Mouse (Mus musculus): Measurements from ENCODE around the gene Npcd. TPM values are rescaled to one million over a fixed set of nuclear protein-coding genes. Genes with fewer than 3 reads are reported as not detected.

Npcd gene
- polyA plus RNA-seq, 1 experiment, result not detected

DNA sequence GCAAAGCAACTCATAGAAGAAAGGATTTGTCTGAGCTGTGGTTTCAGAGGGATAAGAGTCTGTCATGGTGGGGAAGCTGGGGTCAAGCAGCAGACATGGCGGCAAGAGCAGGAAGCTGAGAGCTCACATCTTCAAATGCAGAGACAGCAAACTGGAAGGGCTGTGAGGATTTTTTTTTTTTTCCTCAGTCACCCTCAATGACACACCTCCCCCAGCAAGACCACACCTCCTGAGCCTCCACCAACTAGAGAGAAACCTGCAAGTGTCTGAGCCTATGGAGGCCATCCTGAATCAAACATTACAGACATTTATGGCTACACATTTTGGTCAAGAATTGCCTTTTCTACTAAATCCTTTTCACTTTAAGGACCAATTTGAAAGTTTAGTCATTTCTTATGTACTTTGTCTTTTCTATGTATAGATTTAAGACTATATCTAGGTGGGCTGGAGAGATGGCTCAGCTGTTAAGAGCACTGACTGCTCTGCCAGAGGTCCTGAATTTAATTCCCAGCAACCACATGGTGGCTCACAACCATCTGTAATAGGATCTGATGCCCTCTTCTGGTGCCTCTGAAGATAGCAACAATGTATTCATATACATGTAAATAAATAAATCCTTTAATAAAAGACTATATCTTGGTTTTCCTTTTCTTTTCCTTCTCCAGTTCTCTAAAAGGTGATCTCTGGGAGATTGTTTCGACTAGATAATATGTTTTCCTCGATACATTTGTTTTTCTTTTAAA is 33.4 kb upstream of the Npcd start:
- no peak for TF ChIP-seq CTCF (IDR thresholded peaks at IDR 0.05; ENCODE audit: borderline replicate concordance, insufficient read depth, low read length)
- TF ChIP-seq POLR2A (IDR thresholded peaks at IDR 0.05; ENCODE audit: low read depth, low read length), result no peak

DNA sequence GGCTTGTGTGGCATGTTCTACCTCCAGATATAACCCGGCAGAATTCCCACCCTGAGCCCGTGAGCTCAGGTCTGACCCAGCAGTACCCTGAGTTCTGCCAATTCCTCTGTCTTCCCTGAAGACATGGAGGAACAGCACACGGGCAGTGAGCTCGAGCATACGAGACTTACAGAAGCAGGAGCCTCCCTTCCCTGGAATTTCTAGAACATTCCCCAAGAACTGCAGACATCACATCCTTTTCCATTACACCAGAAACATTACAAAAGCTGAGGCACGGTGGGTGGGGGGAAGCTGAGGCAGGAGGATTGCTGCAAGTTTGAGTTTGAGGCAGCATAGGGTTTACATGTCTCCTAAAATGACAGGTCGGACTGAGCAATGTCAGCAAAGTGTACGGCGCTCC is 25.8 kb upstream of the Npcd start:
- no peak overlapping the region for H3K27ac ChIP-seq (ENCODE audit: insufficient read depth, low read length)
- H3K4me1 ChIP-seq (ENCODE audit: control insufficient read depth, insufficient read depth, low read length), result no peaks in the 10 kb centered on the region
- TF ChIP-seq POLR2A (IDR thresholded peaks at IDR 0.05; ENCODE audit: low read depth, low read length), result no peak
- TF ChIP-seq CTCF (IDR thresholded peaks at IDR 0.05; ENCODE audit: borderline replicate concordance, insufficient read depth, low read length), result no peak
- H3K4me3 ChIP-seq (ENCODE audit: insufficient read depth, low read length), result no peak overlapping the region

More for the DNA sequence above, 33.4 kb upstream of the Npcd start:
- no peak overlapping the region for H3K27ac ChIP-seq (ENCODE audit: insufficient read depth, low read length)
- no peaks in the 10 kb centered on the region for H3K4me1 ChIP-seq (ENCODE audit: control insufficient read depth, insufficient read depth, low read length)
- H3K4me3 ChIP-seq (ENCODE audit: insufficient read depth, low read length), result no peak overlapping the region

- H3K27ac ChIP-seq (ENCODE audit: insufficient read depth, low read length), result no peak overlapping the region
- TF ChIP-seq CTCF (IDR thresholded peaks at IDR 0.05; ENCODE audit: borderline replicate concordance, insufficient read depth, low read length) (no peak), POLR2A (IDR thresholded peaks at IDR 0.05; ENCODE audit: low read depth, low read length) (no peak)
- H3K4me3 ChIP-seq (ENCODE audit: insufficient read depth, low read length), result no peak overlapping the region
- H3K4me1 ChIP-seq (ENCODE audit: control insufficient read depth, insufficient read depth, low read length), result no peaks in the 10 kb centered on the region
Measured at GRCm38 (mm10) chr15:79858979-79859378, 24.9 kb upstream of the Npcd start.

GRCm38 (mm10) chr15:79850143-79850542 is 16.1 kb upstream of the Npcd start:
- no peak for TF ChIP-seq POLR2A (IDR thresholded peaks at IDR 0.05; ENCODE audit: low read depth, low read length)
- TF ChIP-seq CTCF (IDR thresholded peaks at IDR 0.05; ENCODE audit: borderline replicate concordance, insufficient read depth, low read length), result no peak
- no peak overlapping the region for H3K4me3 ChIP-seq (ENCODE audit: insufficient read depth, low read length)

DNA sequence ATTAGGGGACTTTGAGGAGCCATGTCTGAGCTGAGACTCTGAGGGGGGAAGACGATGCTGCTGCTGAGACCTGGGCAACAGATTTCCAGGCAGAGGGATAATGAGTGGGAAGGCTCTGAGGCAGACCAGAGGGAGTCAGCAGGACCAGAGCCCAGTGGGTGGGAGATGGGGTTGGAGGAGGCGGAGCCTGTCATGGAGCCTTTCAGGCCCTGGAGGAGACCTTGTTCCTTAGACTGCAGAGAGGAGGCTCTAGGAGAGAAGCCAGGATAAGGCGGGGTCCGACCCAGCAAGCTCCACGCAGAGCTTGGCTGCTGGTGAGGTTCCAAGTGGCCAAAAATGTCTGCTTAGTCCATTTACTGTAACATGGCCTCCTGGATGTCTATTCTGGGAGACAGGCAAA is 13.1 kb upstream of the Npcd start:
- Histone ChIP-seq H3K4me1 (ENCODE audit: control insufficient read depth, insufficient read depth, low read length) (no peaks in the 10 kb centered on the region), H3K4me3 (ENCODE audit: insufficient read depth, low read length) (no peak overlapping the region), H3K27ac (ENCODE audit: insufficient read depth, low read length) (no peak overlapping the region)
- TF ChIP-seq POLR2A (IDR thresholded peaks at IDR 0.05; ENCODE audit: low read depth, low read length) (no peak), CTCF (IDR thresholded peaks at IDR 0.05; ENCODE audit: borderline replicate concordance, insufficient read depth, low read length) (no peak)

More at GRCm38 (mm10) chr15:79850143-79850542, 16.1 kb upstream of the Npcd start:
- Histone ChIP-seq H3K4me1 (ENCODE audit: control insufficient read depth, insufficient read depth, low read length) (no peaks in the 10 kb centered on the region), H3K27ac (ENCODE audit: insufficient read depth, low read length) (no peak overlapping the region)

GRCm38 (mm10) chr15:79845986-79846385 is 11.9 kb upstream of the Npcd start:
- H3K27ac ChIP-seq (ENCODE audit: insufficient read depth, low read length), result no peak overlapping the region
- H3K4me1 ChIP-seq (ENCODE audit: control insufficient read depth, insufficient read depth, low read length), result no peaks in the 10 kb centered on the region
- H3K4me3 ChIP-seq (ENCODE audit: insufficient read depth, low read length), result no peak overlapping the region
- no peak for TF ChIP-seq POLR2A (IDR thresholded peaks at IDR 0.05; ENCODE audit: low read depth, low read length)
- TF ChIP-seq CTCF (IDR thresholded peaks at IDR 0.05; ENCODE audit: borderline replicate concordance, insufficient read depth, low read length), result no peak

- H3K4me3 ChIP-seq (ENCODE audit: insufficient read depth, low read length), result no peak overlapping the region
- H3K27ac ChIP-seq (ENCODE audit: insufficient read depth, low read length), result no peak overlapping the region
- no peaks in the 10 kb centered on the region for H3K4me1 ChIP-seq (ENCODE audit: control insufficient read depth, insufficient read depth, low read length)
- TF ChIP-seq POLR2A (IDR thresholded peaks at IDR 0.05; ENCODE audit: low read depth, low read length) (no peak), CTCF (IDR thresholded peaks at IDR 0.05; ENCODE audit: borderline replicate concordance, insufficient read depth, low read length) (no peak)
Measured at GRCm38 (mm10) chr15:79842985-79843384, 8.9 kb upstream of the Npcd start.

- H3K27ac ChIP-seq (ENCODE audit: insufficient read depth, low read length), result no peak overlapping the region
- TF ChIP-seq CTCF (IDR thresholded peaks at IDR 0.05; ENCODE audit: borderline replicate concordance, insufficient read depth, low read length) (no peak), POLR2A (IDR thresholded peaks at IDR 0.05; ENCODE audit: low read depth, low read length) (no peak)
- H3K4me1 ChIP-seq (ENCODE audit: control insufficient read depth, insufficient read depth, low read length), result no peaks in the 10 kb centered on the region
- no peak overlapping the region for H3K4me3 ChIP-seq (ENCODE audit: insufficient read depth, low read length)
Measured at GRCm38 (mm10) chr15:79840281-79840680, 6.2 kb upstream of the Npcd start.

DNA sequence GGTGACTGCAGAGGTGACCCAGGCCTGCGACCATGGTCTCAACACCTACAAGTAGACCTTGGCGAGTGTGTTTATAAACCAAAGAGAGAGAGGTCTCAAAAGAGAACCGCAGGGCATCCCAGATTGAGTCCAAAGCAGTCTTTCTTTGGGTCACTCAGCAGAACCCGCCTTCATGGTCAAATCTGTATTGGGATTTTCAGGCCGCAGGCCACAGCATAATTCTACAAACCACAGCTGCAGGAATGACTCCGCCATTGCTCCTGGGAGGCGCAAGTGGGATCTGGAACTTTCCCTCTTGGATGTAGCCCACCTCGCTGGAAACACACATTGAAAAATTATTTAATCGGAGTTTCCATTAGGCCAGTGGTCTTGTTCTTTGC is 834 bp upstream of the Npcd start:
- Histone ChIP-seq H3K4me3 (ENCODE audit: insufficient read depth, low read length) (no peak overlapping the region), H3K27ac (ENCODE audit: insufficient read depth, low read length) (peak overlapping the region; percentile 82), H3K4me1 (ENCODE audit: control insufficient read depth, insufficient read depth, low read length) (no peaks in the 10 kb centered on the region)
- TF ChIP-seq CTCF (IDR thresholded peaks at IDR 0.05; ENCODE audit: borderline replicate concordance, insufficient read depth, low read length) (no peak), POLR2A (IDR thresholded peaks at IDR 0.05; ENCODE audit: low read depth, low read length) (no peak)

- no peaks in the 10 kb centered on the region for H3K4me1 ChIP-seq (ENCODE audit: control insufficient read depth, insufficient read depth, low read length)
- H3K4me3 ChIP-seq (ENCODE audit: insufficient read depth, low read length), result peak overlapping the region; percentile 58
- H3K27ac ChIP-seq (ENCODE audit: insufficient read depth, low read length), result peak overlapping the region; percentile 81
- TF ChIP-seq POLR2A (IDR thresholded peaks at IDR 0.05; ENCODE audit: low read depth, low read length) (no peak), CTCF (IDR thresholded peaks at IDR 0.05; ENCODE audit: borderline replicate concordance, insufficient read depth, low read length) (no peak)
Measured at GRCm38 (mm10) chr15:79833251-79834050, 586 bp downstream of the Npcd start.

All from embryonic fibroblast, embryonic 13.5 days (primary cell).